Mouse (Mus musculus) liver, adult 2 months (tissue): ENCODE data around the gene Insig1. TPM values are rescaled to one million over a fixed set of nuclear protein-coding genes. Genes with fewer than 3 reads are reported as not detected.

Source experiments
- DNase-seq: peaks from one replicate; pipeline ENCODE4 v3.0.0-alpha.2; 2011; ENCODE audit warnings: low read depth, low spot score; ENCODE audit errors: extremely low read depth
- H3K27ac ChIP-seq: fragments of 200-500 bp; replicated peaks from 2 replicates; pipeline ENCODE4 v1.5.1; 2012; ENCODE audit warnings: low read depth, mild to moderate bottlenecking, control low read depth, inconsistent platforms, low read length; ENCODE audit not compliant: insufficient read depth
- H3K27me3 ChIP-seq: fragments of 200-500 bp; 2 replicates; pipeline ENCODE4 v1.6.1; 2012; ENCODE audit warnings: mild to moderate bottlenecking, moderate library complexity, low read length, inconsistent platforms; ENCODE audit not compliant: control insufficient read depth, insufficient read depth
- H3K36me3 ChIP-seq: fragments of 200-500 bp; 2 replicates; pipeline ENCODE4 v1.6.1; 2012; ENCODE audit warnings: low read length, inconsistent platforms; ENCODE audit not compliant: control insufficient read depth, insufficient read depth
- H3K4me1 ChIP-seq: fragments of 200-500 bp; 2 replicates; pipeline ENCODE4 v1.6.1; 2011; ENCODE audit warnings: low read length; ENCODE audit not compliant: control insufficient read depth, insufficient read depth
- H3K4me3 ChIP-seq: fragments of 200-500 bp; 2 replicates; pipeline ENCODE4 v1.5.1; 2011; ENCODE audit warnings: low read depth, mild to moderate bottlenecking, control low read depth, low read length, moderate library complexity; ENCODE audit not compliant: insufficient read depth
- H3K79me2 ChIP-seq: fragments of 200-500 bp; 2 replicates; pipeline ENCODE4 v1.6.1; 2012; ENCODE audit warnings: inconsistent platforms, mild to moderate bottlenecking, low read length, moderate library complexity; ENCODE audit not compliant: control insufficient read depth, insufficient read depth
- H3K9ac ChIP-seq: fragments of 200-500 bp; 2 replicates; pipeline ENCODE4 v1.6.1; 2012; ENCODE audit warnings: low read depth, mild to moderate bottlenecking, control low read depth, inconsistent platforms, low read length
- CTCF ChIP-seq: fragments of 200-500 bp; IDR thresholded peaks from 2 replicates; pipeline ENCODE4 v1.5.1; 2011; ENCODE audit warnings: low read depth, low read length, control low read depth
- POLR2A ChIP-seq: fragments of 200-500 bp; IDR thresholded peaks from 2 replicates; pipeline ENCODE4 v1.6.1; 2011; ENCODE audit warnings: low read length, control low read depth; ENCODE audit not compliant: insufficient read depth; ENCODE audit errors: extremely low read depth
- WGBS: fragments of 180-500 bp; shearing (Covaris S2); methylation state at CpG from one replicate; pipeline ENCODE4 v1.1.7; 2018; 5-methylcytosine and 5-hydroxymethylcytosine counted together
- polyA plus RNA-seq: library from polyadenylated mRNA; depleted of rRNA; stranded (reverse); fragments of >200 nt; gene quantifications from 2 replicates; pipeline ENCODE4 v1.2.3, GENCODE M21; 2012
- total RNA-seq: library from RNA; depleted of rRNA; stranded (reverse); fragments of >200 nt; gene quantifications from 2 replicates; pipeline ENCODE4 v1.2.3, GENCODE M21; 2014

Insig1 gene
- total and polyA plus RNA-seq, 2 experiments, result 465 to 566 TPM

DNA sequence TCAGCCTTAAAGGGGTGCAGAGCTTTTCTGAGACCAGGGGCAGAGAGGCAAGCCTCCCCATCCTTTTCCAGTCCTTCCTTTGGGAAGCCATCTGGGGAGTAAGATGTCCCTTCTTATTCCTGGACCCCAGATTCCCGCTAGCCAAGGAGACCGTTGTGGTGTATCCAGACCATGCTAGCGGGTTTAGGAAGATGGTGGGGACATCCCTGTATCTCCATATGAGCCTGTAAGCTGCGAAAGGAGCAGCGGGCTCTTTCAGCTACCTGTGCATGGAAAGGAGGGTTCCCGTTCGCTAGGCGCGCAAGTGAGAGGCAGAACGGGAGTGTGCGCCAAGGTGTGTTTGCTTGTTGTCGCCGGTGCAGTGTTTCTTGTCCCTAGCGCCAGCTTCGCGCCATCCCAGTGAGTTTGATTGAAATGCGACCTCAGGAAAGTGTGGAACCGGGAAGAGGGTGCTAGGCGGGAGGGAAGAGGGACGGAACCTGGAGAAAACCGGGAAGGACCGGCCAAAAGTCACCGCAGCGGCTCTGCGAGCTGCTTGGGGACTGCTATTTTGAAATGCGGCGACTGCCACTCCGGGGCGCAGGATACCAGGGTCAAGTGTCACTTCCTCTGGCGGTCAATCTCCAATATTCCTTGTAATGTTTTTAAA lies 46.8 kb downstream of the Insig1 start:
- peaks cover 3% of the 10 kb centered on the region; the same call in 1 of the 2 replicates for H3K4me1 ChIP-seq
- WGBS, result 3% methylated on average over 30 of the region's 30 CpGs
- H3K36me3 ChIP-seq, result no peaks in the 10 kb centered on the region
- no peak for TF ChIP-seq CTCF
- no peak for TF ChIP-seq POLR2A
- DNase-seq, result peak; percentile 33
- H3K4me3 ChIP-seq, result peak overlapping the region; percentile 39; the same call in 1 of the 2 replicates
- peak overlapping the region; percentile 26; the same call in 1 of the 2 replicates for H3K9ac ChIP-seq
- no peaks in the 10 kb centered on the region for H3K79me2 ChIP-seq
- H3K27me3 ChIP-seq, result peaks cover 12% of the 10 kb centered on the region; the same call in 1 of the 2 replicates
- no peak overlapping the region for H3K27ac ChIP-seq

DNA sequence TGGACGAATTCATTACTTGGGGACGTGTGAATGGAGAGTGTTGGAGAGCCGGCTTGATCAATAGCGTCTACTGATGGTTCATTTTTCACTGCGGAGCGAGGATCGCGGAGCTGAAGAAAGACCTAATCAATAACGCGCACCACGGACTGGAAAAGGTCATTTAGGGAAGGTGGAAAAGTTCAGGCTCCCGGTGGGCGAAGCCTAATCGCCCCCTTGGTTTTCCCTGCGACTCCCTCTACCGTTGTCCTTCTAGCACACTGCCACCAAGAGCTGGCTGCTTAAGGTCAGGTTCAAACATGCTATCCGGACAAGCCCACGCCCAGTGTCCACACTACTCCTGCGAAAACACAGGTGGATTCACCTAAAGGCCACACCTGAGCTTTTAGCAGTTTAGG lies 47.4 kb downstream of the Insig1 start:
- H3K4me3 ChIP-seq, result peak overlapping the region; percentile 39; the same call in 1 of the 2 replicates
- no peak overlapping the region for H3K27ac ChIP-seq
- TF ChIP-seq POLR2A (no peak), CTCF (no peak)
- peaks cover 3% of the 10 kb centered on the region; the same call in 1 of the 2 replicates for H3K4me1 ChIP-seq
- WGBS, result 2% methylated on average over 19 of the region's 19 CpGs
- H3K9ac ChIP-seq, result no peak overlapping the region
- no peaks in the 10 kb centered on the region for H3K36me3 ChIP-seq
- DNase-seq, result no peak
- peaks cover 12% of the 10 kb centered on the region; the same call in 1 of the 2 replicates for H3K27me3 ChIP-seq
- H3K79me2 ChIP-seq, result no peaks in the 10 kb centered on the region

DNA sequence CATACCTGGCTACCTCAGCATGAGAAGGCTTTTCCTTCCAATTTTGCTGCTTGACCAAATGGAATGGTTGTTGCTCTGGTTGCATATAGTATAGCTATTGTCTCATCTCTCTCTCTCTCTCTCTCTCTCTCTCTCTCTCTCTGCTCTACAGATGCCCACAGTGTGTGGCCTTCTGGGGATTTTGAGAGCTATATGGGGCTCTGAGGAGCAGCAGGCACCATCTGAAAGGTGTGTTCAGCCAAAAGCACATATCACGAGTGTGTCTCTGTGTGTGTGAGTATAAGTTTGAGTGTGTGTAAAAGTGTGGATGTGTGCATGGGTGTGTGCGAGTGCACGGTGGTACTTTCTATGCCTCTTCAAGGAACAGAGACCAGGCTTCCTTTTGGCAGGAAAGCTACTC lies 48.4 kb downstream of the Insig1 start:
- Histone ChIP-seq H3K4me1 (peaks cover 3% of the 10 kb centered on the region; the same call in 1 of the 2 replicates), H3K27ac (no peak overlapping the region), H3K36me3 (no peaks in the 10 kb centered on the region), H3K4me3 (no peak overlapping the region), H3K79me2 (no peaks in the 10 kb centered on the region), H3K27me3 (peaks cover 19% of the 10 kb centered on the region), H3K9ac (no peak overlapping the region)
- WGBS, result 47% methylated on average over 3 of the region's 3 CpGs
- TF ChIP-seq POLR2A (no peak), CTCF (no peak)
- DNase-seq, result no peak

DNA sequence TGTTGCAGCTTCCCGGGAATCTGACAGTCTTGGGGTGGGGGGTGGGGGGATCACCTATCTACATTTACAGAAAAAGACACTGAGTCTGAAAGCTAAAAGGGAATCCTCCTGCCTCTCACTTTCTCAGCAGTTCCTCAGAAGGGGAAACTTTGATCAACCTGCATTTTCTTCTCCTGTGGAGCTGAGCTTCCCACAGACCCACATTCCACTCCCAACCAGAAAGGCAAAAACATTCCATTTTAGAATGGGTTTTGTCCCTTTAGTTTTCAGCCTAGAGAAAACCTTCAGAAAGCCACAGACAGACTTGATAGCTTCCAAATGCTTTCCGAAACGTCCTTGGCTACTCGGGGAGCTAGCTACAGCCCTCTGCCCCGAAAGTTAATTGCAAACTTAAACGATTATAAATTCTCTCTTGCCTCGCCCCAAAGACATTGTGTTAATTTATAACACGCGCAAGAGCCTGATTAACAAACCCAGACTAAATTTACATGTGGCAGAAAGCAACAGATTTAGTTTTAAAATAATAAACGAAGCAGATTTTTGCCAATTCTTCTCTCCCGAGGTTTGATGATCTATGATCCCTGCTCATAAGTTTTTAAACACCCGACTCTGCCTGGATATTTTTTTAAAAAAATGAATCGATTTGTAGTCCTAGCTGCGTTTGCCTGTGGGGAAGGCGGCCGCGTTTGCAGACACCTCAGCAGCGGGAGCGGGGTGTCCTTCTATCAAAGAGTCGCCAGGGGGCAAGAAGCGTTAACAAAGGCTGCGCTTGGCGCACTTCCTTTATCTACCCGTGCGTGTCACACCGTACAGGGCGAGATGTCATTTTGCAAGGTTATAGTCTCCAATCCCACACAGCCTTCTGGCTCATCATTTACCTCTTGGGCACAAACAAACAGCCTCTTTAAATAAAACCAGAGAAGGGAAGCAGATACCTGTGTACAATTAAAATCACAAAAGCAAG lies 51.6 kb downstream of the Insig1 start:
- no peak overlapping the region for H3K9ac ChIP-seq
- H3K27ac ChIP-seq, result no peak overlapping the region
- H3K4me1 ChIP-seq, result peaks cover 3% of the 10 kb centered on the region; the same call in 1 of the 2 replicates
- no peaks in the 10 kb centered on the region for H3K79me2 ChIP-seq
- H3K36me3 ChIP-seq, result no peaks in the 10 kb centered on the region
- no peak overlapping the region for H3K4me3 ChIP-seq
- peaks cover 21% of the 10 kb centered on the region for H3K27me3 ChIP-seq
- TF ChIP-seq CTCF, result peak; percentile 74
- TF ChIP-seq POLR2A, result no peak
- 5% methylated on average over 27 of the region's 27 CpGs for WGBS
- DNase-seq, result peak; percentile 37

DNA sequence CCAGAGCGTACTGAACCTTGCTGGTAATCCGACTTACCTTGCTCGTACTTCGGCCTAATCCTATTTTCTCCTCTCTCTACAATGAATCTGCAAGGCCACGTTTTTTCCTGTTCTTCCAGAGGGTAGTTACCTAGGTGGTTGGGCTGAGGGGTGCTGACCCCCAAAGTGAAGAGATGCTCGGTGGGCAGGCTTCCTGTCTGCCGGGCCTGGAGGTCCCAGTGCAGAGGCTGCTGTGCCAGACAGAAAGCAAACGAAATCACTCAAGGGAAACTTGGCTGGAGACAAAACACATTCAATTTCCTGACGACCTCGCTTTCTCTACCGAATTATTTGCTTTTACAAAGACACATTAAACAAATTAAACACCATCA lies 52.3 kb downstream of the Insig1 start:
- no peak for DNase-seq
- no peak overlapping the region for H3K4me3 ChIP-seq
- TF ChIP-seq CTCF (no peak), POLR2A (no peak)
- no peaks in the 10 kb centered on the region for H3K36me3 ChIP-seq
- H3K9ac ChIP-seq, result no peak overlapping the region
- WGBS, result 6% methylated on average over 11 of the region's 11 CpGs
- no peak overlapping the region for H3K27ac ChIP-seq
- no peaks in the 10 kb centered on the region for H3K79me2 ChIP-seq
- peaks cover 21% of the 10 kb centered on the region for H3K27me3 ChIP-seq
- H3K4me1 ChIP-seq, result peaks cover 2% of the 10 kb centered on the region; the same call in 1 of the 2 replicates
